Mouse (Mus musculus) c-Kit-positive CD71-positive TER-119-negative erythroid progenitor cells, embryonic 14.5 days (primary cell): ENCODE measurements at regions not wholly inside any gene's neighbourhood (a gene's known extent, or its start where the extent isn't known, plus 50 kb on each side); places are given as distances from the start of the nearest gene placed in this dataset.

ENCODE experiments used
- DNase-seq: peaks from one replicate; pipeline ENCODE4 v3.0.0-alpha.2; 2013; ENCODE audit warnings: low read depth

DNA sequence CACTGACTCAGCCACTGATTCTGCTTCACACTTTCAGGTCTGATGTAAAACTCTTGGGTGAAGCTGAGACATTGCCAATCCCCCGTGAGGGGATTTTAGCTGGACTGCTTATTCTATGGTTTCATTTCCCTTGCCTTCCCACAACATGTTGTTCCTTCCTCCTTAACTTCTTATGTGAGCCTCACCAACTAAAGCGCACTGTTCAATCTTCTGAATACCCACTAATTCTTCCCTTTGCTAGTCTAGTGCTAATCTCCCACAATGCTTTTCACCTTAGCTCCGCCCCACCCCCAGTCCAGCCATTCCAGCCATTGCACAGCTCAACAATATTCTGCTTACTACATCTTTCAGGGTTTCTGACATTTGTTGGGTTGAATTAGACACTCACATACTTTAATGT is 196.7 kb downstream of the Hlx start:
- DNase-seq = no peak

DNA sequence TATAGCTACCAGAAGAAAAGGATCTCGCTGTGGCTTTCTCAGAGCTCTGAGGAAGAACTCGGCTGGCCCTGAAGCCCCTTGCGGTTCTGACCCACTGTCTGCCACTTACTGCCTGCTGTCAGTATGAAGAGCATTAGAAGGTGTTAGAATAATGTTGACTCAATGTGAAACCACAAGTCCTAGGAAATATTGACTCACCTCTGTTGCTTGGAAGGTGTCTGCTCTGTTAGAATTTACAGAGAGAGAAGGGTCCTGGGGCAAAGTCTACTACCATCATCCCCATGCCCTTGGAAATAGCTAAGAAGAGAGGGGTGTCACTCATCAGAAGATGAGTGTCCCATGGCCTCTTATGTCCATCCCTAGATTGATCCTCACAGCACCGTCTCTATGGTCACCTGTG is 197.9 kb downstream of the Hlx start:
- no peak for DNase-seq

DNA sequence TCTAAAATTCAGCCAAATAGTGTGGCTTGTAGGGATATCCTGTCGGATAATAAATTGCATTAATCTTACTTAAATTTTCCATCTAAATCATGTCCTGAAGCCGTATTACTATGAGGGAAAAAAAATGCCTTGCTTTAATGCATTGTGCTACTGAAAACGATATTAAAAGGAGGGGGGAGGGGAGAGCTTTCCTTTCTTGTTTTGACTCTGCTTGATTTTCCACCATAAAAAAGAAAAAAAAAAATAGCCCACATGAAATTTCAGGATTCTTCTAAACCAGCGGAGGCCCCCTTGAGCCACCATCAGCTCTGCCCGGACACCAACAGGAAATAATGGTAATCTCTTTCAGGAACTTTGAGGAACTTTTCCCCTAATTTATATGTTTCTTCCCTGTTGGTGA is 198.5 kb downstream of the Hlx start:
- no peak for DNase-seq

DNA sequence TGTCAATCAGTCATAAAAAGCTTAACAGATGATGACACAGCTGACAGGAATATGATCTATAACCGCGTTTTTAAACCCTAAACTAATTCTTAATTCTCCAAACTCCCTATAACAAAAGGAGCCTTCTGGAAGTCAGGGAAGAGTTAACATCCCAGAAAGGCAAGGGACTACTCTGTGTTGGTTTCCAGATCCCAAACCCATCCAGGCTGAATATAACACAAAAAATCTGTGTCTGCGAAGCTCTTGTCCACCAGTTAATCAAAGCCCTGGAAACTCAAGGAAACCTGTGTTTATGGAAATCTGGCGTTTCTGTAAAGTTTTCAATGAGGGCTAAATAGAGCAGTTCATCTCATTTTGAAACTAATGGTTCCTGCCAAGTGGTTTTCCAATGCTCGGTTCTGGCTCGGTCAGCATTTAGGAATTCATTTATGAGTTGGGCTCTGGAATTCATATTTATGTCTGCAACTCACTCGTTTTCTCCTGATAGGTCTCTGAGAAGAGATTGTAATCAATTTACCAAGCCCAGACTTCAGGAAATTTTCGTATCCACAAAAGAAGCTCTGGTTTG is 199.8 kb downstream of the Hlx start:
- DNase-seq = no peak

DNA sequence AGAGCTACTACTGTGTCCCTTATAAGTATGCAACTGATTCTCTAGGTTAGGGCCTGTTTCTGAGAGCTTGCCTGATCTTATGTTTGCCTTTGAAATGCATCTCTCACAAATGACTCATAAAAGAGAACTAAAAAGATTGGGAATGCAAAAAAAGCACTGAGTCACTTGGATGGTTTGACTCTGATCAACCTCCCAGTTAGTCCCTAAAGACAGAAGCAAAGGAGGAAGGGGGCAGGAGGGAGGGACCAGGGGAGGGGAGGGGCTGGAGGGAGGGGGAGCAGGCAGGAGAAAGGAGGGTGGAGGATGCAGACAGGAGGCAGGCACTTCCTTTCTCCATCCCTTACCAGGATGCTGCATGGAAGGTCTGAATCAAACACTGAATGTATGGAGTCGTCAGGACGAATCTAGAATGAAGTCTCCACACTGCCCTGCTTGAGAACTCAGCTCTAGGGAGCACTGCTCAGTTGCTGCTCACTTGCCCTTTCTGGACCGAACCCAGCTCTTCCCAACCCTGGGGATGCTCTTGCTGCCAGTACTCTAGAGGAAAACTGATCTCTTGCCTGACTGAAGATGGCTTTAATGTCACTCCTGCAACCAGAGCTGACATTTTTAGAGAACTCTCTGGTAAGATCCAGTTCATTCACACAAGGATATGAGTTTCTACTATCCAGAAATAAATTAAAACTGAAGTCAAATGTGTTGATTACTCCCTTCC is 201.7 kb downstream of the Hlx start:
- DNase-seq = no peak

DNA sequence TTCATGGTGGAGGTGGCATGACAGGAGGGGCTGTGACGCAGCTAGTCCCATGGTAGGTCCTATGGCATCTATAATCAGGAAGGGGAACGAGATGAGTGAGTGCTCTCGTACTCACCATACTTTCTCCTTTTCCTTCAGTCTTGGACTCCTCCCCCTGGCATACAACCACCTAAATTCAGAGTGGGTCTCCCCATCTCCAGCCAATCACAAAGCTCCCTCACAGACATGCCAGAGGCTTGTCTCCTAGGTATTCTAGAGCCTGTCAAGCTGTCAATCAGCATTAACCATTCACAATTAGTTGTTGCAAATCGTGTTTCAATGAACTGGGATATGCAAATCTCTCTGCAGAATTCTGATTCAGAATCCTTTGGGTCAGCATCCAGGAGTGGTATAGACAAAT is 206.7 kb downstream of the Hlx start:
- DNase-seq = no peak

DNA sequence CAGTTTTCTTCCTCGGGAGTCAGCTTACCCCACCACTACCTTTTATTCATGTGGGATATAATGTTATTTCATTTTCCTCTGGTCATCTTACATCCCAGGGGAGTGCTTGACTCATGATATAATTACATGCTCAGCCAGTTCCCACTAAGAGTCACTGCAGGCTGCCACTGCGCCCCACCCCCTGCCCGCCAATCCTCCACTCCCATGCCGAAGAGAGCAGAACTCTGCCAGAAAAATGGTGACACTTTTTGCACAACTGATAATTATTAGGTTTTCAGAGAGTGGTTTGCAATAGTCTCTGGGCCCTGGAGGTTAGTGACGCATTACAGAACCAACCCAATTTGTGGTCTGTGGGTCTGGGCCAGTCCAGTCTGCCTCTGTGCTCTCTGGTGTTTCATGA is 212.9 kb downstream of the Hlx start:
- no peak for DNase-seq

DNA sequence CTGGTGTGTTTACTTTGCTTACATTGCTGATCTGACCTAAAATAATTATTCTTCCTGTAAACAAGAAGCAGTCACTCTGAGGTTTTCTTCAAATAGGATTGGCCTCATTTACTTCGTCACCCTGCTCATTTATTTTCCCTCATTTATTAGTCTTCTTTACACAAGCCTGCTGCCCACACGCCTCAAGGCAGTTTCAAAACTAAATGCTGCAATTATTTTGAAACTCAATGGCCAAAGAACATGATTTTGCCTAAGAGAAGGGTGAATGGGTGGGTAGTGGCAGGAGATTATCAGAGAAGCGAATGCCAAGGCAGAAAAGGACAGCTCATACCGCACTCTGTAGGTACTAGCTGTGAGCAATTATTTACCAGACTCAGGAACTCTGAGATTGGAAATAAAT is 227.8 kb downstream of the Hlx start:
- DNase-seq = no peak

DNA sequence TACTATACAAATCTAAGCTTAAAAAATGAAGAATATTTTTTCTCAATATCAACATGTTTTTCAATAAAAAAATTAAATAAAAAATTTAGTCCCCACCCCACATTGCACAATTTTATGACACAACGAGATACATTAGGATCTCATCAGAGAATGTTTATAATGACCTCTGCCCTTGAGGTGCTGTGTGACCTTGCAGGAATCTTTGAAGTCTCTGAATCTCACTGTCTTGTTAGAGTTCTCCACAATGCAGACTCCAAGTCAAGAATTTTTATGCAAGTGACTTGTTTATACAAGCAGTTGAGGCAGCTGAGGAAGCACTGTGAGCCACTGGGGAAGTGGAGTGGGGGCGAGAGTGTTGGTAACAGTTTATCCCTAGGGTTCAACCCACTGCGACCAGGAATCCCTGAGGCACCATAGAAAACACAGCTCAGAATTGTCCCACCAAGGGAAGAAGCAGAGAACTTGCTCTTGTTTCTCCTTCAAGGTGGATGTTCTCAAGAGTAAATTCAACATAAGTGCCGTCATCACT is 228.5 kb downstream of the Hlx start:
- DNase-seq = no peak

DNA sequence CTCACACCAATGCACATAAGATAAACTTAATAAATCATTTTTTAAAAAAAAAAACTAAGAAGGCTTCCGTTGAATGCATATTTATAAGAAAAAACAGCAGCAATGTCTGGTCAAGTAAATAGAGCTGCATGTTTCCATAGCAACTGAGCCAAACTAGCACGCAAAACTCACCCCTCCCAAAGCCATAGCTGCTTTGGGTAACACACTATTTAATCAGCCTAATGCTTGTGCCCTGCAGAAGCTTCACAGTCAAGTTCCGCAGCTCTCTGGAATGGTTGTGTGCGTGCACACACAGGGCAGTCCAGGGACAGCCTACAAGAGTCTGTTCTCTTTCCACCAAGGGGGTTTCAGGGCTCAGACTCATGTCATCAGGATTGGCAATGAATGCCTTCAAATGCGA is 231.7 kb downstream of the Hlx start:
- no peak for DNase-seq

DNA sequence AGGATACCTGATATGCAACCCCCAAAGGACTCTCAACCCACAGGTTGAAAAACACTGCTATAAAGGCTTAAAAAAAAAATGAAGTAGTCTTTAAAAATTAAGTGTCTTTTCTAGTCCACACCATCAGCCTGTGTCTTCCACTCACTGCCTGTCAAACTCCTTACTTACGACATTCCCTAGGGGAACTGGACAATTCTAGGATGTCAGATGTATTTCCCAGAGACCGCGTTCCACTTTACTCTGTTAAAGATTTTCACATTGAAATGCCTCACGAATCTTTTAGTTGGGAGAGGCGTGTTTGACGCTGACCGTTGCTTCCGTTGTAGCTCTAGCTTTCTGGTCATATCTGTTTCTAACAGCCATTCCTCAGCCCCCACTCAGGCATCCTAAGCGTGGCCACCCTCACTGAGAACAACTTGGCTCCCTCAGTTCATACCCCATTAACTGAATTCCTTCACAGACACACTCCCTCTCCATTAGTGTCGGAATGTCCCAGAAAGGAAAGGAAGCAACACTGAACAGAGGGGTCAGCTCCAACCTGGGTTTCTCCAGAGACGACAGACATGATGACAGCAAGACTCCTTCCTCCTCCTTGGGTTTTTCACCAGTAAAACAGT is 233.4 kb downstream of the Hlx start:
- DNase-seq = no peak

DNA sequence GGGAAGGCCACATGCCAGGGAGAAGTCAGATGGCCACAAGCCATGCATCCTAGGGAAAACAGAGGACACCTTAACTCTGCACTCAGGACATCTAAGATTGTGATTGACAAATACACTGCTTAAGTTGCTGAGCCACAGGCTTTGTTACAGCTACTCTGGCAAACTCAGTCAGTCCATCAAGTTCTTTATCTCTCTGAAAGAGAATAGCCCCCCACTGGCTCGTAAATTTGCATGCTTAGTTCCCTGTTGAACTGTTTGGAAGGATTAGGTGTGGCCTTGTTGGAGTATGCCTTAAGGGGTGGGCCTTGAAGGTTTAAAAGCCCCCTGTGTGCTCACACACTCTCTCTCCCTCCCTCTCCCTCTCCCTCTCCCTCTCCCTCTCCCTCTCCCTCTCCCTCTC is 235.4 kb downstream of the Hlx start:
- DNase-seq = no peak

DNA sequence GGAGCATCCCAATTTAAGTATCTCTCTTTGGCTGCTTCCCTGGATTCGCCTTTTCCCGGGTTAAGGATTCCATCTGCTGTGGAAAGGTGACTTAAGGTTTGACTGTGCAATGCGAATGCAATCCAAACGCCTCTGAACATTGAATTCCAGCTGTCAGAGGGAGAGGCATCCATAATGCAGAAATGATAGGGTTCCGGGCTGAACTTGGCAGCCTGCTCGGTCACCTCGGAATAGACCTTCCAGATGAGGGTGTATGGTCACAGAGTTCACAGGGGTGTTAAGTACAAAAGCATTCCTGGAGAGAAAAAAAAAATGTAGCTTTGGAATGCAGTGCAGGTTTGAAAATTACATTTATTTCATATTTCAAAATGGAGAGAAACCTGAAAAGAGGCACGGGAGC is 238.6 kb downstream of the Hlx start:
- DNase-seq = no peak

DNA sequence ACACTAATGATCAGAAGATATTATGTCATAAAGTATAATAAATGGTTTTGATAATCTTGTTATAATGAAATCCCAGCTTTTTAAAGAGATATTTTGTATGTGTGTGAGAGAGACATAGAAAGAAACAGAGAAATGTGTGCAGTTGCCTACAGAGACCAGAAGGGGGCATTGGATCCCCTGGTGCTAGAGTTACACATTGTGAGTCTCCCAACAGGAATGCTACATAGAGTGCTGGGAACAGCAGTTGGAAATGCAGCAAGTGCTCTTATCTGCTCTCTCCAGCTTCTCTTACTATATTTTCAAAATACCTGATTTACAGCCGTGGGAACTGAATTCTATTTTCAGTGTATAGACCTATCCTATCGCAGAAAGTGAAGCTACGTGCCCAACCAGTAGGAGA is 240.3 kb downstream of the Hlx start:
- DNase-seq = no peak

DNA sequence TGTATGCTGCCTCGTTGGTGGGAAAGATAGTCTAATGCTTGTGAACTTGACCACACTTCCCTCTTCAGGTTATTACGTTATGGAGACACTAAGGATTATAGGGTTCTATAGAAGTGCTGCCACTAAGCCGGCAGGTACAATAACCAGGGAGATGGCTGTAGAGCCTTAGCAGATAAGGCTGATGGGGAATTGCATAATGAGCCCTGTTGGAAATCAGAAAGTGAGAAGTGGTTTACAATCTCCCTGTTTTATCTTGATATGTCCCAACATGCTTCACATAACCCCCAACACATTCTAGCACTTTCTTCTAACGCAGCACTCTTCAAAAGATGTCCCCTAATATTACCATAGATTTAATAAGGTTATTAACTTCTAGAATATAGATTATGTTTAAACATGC is 241.2 kb downstream of the Hlx start:
- DNase-seq = no peak

DNA sequence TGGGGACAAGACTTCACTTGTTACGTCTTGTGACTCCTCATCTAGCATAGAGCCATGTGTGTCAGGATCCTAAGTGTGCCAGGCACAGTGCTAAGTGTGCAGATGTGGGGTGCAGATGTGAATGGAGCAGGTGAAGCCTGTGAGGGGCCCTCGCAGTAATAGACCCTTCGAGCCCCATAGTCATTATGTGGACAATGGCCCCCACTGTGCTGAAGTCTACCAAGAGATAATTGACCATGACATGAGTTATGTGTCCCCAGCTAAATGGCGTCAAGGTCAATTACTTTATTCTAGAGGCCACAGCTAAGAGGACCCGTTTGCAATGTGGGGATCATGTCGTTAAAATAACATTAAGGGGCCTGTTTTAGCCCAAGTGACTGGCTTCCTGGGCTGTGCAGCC is 245.0 kb downstream of the Hlx start:
- DNase-seq = no peak

DNA sequence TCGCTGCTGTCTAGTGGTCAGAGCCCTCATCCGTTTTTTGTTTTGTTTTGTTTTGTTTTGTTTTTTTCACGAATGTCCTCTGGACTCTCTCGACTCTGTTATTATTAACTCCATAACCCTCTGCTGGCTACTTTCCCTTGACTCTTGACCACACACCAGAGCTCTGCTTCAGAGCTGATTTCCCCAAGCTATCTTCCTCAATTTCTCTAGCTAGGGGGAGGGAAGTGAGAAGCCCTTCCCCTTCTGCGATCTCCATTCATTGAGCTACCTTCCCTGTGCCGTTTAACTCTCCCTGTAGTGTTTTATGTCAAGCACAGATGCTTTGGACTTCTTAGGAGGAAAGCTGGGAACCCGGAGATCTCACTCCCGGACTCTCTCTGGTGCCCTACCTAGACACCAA is 247.6 kb downstream of the Hlx start:
- no peak for DNase-seq

DNA sequence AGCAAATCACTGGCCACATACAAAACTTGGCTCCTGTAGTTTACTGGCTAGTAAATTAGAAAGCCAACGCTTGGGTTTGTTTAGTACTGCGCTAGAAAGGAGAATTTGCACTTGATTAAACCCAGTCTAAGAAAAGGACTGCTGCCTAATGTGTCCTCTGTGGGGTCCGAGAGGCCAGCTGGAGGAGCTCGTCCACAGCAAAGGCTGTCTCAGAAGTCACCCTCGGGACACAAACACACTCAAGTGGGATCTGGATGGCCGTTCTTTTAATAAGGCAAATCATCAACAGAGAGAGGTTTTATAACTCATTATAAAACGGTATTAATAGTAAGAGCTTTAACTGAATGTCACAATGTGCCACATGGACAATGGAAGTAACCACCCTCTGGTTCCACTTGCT is 249.0 kb downstream of the Hlx start:
- DNase-seq = no peak

DNA sequence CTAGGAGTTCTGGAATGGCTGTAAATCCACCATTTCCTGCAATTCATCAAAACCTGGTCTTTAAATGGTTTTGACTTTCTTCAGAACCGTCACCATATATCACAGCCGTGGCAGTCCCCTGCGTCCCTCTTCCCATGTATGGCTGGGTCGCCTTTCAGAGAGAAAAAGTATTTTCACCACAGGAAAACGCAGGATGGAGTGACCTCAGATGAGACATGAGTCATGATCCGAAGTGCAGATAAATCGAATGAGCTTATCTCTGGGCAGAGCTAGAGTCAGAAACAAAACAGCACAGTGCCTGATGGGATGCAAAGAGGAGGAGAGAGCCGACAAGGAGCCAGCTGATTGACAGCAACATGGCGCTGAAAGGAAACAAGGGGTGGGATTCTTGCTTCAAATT is 250.4 kb downstream of the Hlx start:
- no peak for DNase-seq

DNA sequence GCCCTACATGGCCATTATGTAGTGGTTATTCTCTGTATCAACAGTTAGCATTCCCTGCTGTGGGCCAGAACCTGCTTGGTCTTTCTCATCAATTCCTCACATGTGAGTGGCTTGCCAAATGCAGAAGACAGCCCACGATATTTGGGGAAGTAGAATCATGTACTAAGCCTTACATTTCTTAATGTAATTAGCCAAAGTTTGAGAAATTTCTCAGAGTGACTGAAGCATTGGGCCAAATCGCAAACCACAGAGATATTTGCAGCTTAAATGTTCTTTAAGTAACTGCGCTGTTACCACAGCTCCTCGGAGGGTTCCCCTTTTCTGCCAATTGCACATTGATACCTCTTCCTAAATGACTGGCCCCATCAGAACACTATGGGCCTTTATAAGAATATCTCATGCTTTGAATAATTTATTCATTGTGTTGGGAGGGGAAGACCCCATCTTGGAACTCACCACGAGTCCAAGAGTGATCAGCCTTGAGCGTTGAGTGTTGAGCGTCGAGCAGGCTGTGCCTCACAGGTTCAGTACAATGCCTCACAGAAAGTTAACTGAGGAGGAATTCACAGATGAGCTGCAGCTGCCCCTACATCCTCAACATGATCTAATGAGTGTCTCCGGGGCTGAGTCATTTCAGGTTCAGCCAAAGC is 251.7 kb downstream of the Hlx start:
- no peak for DNase-seq

DNA sequence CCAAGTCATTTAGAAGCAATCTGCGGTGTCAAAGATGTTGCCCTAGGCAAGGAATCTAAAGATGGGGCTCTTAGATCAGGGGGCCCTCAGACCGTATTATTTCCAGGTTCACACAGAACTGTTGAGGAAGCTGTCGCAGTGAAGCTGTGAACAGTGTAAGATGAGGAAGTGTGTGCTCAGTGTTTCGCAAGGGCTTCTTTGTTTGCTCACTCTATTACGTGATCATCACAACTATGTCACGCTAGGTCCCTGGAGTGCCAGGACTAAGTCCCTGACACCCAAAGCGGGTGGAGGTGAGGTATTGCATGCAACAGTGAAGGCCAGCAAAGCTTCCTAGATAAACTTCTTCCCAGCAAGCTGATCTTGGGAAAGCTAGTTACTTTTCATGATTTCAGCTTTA is 254.4 kb downstream of the Hlx start:
- DNase-seq = no peak

DNA sequence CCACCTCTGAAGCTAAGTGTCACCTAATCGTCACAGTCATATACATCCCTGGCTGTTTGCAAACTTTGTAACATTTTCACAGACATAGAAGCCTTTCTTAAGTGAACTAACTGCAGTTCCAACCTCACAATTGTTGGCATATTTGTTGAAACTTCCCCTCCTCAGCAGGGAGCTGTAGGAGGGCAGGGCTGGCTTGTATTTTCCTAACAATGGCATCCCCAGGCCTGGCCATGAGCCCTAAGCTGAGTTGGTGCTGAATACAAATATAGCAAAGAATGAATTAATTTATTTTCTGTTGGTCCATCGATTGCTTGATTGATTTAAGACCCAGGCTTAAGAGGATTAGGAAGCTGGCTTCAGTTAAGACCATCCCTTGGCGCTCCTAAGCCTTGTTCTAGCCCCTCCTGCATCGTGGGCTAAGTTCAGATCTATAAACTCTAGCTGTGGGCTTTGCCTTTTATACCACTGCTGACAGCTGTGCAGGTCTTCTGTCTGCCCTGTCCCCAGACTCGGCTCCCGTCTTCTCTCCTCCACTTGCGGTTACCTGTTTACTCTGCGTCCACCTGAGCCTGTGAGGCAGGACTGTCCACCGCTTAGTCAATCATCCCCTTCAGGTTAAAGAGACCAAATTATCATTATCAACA is 269.8 kb downstream of the Hlx start:
- DNase-seq = no peak

DNA sequence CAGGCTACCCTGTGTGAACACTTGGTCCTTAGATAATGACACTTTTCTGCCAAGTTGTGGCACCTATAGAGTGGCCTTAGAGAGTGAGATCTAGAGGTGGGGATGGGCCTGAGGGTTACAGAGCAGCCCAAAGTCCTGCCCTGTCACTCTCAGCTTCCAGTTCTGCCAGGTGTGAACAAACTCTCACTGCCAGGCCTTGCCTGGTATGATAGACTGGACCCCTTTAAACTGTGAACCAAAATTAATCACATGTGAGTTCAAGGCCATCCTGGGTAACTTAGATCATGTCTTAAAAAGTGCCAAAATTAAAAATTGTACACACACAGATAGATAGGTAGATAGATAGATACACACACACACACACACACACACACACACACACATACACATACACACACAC is 271.0 kb downstream of the Hlx start:
- no peak for DNase-seq
